Mouse (Mus musculus): ENCODE data around the gene Pold4. TPM values are rescaled to one million over a fixed set of nuclear protein-coding genes. Genes with fewer than 3 reads are reported as not detected.

Pold4 gene
- total RNA-seq, 2 experiments from 2014 or later, result 13.0 to 21.1 TPM

DNA sequence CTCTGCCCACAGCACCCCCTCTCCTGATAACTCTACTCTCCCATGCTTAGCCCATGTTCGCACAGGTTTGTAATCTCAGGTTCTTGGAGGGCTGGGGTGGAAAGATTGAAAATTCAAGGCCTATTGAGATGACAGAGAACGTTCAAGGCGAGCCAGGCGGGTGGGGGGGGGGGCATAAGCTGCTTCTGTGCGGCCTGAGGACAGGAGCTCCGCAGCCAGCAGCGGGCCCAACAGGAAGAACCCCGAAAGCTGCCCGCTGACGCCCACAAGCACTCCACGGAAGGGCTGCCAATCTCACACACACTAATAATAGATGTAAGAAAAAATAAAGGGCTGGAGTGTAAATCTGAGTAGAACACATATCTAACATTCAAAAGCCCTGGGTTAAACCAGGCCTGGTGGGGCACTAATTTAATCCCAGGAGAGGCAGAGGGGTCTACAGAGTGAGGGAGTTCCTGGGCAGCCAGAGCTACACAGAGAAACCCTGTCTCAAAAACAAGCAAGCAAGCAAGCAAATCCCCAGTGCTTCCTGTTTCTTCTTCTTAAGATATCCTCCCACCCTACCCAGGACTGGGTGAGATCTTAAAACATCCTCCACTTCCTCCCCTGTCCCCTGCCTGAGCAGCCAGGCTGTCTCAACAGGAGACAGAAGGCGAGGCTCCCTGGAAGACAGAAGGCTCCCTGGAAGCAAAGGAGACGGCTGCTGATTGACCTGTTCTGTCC, 27.9 kb upstream of the Pold4 start:
- DNase-seq, result no peak

- no peak for DNase-seq
Observed at GRCm38 (mm10) chr19:4204889-4205288, 26.8 kb upstream of the Pold4 start.

DNA sequence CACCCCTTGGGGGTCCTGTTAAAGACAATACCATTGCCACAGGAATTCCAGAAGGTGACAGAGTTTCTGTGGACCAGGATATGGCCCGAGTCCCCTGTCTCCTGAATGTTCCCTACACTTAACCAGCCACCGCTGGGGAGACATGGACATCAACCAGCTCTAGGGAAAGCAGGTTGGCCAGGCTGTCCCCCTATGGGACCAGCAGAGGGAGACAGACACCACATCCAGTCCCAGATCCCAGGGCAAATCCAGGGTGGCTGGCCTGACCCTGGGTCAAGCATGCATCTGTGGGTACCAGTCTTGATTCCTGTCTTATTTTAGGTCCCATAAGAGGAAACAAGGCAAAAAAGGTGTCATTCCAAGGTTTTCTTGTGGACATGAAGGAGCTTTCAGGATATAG, 24.7 kb upstream of the Pold4 start:
- DNase-seq, result no peak

- DNase-seq, result no peak
Observed at GRCm38 (mm10) chr19:4208563-4208962, 23.1 kb upstream of the Pold4 start.

GRCm38 (mm10) chr19:4211891-4212588, 19.7 kb upstream of the Pold4 start:
- no peak for DNase-seq

- no peak for DNase-seq
Observed at GRCm38 (mm10) chr19:4213524-4213974, 18.1 kb upstream of the Pold4 start.

DNA sequence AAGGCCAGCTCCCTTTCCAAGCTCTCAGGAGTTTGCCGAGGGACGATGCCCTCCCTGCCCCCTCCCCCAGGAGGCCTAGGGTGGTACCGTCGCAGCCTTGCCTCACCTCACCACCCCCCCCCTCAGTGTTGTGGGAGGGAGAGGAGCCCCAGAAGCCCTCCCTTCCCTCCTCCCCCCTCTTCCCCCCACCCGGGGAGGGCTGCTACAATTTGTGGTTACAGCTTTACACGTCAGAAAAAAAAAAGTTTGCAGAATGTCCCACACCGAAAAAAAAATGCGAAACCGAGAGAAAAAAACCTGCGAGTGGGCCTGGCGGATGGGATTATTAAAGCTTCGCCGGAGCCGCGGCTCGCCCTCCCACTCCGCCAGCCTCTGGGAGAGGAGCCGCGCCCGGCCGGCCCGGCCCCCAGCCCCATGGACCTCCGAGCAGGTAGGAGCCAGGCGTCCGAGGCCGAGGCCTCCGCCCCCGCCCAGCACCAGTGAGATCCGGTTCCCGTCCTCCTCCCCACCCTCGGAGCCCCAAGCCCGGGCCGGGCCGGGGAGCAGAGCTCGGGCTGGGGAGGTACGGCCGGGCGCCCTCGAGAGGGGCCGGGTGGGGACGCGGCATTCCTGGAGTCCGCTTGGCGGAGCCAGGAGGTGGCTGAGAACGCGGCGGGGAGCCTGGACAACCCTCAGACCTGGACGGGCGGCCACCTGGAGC, 17.5 kb upstream of the Pold4 start, which contains the start of the genes Clcf1 and AC109138.7:
Gene Clcf1, plus strand, starts transcription at position 168 of the 700 bp plus-strand sequence.
Gene AC109138.7, plus strand, starts transcription at position 287 of the 700 bp plus-strand sequence.
- peak; percentile 54 for DNase-seq

GRCm38 (mm10) chr19:4214771-4215450, 16.8 kb upstream of the Pold4 start:
- DNase-seq, result no peak

- DNase-seq, result no peak
Observed at GRCm38 (mm10) chr19:4215451-4215840, 16.3 kb upstream of the Pold4 start.

DNA sequence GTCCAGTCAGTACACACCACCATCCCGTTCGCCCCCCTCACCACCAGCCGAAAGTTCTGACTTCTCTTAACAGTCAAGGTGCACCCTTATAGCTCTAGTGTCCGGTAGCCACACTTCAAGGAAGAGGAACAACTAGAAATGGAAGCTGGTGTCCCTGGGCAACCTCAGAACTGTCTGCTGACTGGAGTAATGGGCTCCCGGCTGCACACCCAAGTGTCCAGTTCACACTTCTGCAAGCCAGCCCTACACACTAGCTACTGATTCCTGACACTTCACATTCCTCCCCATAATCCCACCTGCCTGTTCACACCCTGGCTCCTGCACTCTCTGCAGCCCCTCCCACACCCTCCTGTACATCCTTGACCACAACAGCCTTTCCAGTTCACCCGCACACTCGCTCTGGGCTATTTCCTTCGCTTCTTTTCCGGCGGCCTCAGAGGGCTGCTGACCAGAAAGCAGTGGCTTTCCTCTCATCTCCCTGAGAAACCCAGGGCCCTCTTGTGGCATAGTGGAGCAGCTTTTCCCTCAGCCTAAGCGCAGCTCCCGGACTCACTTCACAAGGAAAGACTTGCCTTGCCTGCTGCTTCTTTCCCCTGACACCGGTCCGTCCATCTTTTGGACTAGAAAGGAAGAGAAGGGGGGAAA, 15.5 kb upstream of the Pold4 start:
- DNase-seq, result no peak

- no peak for DNase-seq
Observed at GRCm38 (mm10) chr19:4217140-4217539, 14.6 kb upstream of the Pold4 start.

GRCm38 (mm10) chr19:4217855-4218254, 13.8 kb upstream of the Pold4 start:
- no peak for DNase-seq

- no peak for DNase-seq
Observed at GRCm38 (mm10) chr19:4218293-4218692, 13.4 kb upstream of the Pold4 start.

DNA sequence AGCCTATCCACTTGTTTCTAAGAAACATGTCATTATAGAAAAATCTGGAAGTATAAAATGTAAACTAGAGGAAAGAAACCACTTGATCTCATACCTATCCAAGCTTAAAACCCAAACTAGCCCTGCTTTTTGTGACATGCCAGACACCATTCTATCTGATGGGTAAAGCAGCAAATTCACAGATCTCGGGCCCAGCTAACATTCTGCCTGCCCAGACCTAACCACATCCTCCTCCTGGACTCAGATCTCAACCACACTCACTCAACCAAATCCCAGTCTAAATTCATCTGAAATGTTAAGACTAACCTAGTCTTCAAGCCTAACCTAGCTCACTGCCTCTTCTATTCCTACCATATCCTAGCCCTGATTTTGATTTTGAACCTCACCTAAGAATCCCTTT, 12.9 kb upstream of the Pold4 start:
- no peak for DNase-seq

DNA sequence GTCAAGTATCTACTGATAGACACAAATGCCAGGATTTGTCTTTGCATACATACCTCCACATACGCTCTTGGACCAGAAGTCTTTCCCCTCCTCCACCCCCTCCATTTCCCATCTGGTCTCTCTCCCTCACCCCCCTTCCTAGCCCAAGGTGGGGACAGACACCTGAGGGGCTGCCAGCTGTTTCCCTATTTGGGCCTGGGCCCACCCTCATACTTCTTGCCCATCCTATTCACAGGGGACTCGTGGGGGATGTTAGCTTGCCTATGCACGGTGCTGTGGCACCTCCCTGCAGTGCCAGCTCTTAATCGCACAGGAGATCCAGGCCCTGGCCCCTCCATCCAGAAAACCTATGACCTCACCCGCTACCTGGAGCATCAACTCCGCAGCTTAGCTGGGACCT, 11.8 kb upstream of the Pold4 start:
- no peak for DNase-seq

- DNase-seq, result no peak
Observed at GRCm38 (mm10) chr19:4220416-4220815, 11.3 kb upstream of the Pold4 start.

- DNase-seq, result no peak
Observed at GRCm38 (mm10) chr19:4220957-4221743, 10.5 kb upstream of the Pold4 start.

GRCm38 (mm10) chr19:4222165-4222564, 9.5 kb upstream of the Pold4 start:
- DNase-seq, result no peak

GRCm38 (mm10) chr19:4226779-4227178, 4.9 kb upstream of the Pold4 start:
- no peak for DNase-seq

- DNase-seq, result no peak
Observed at GRCm38 (mm10) chr19:4227446-4227845, 4.3 kb upstream of the Pold4 start.

Measured in gastrocnemius, postnatal 25 days (tissue).